Mouse (Mus musculus): ENCODE data around the gene Gm49354. TPM values are rescaled to one million over a fixed set of nuclear protein-coding genes. Genes with fewer than 3 reads are reported as not detected.

Gene Gm49354
- polyA plus RNA-seq, 1 experiment from 2014 or later: not detected

- H3K4me2 ChIP-seq: peak overlapping the region; percentile 81
- peaks cover 10% of the 10 kb centered on the region for H3K36me3 ChIP-seq
- H3K4me1 ChIP-seq (replicated peaks): peaks cover 53% of the 10 kb centered on the region
- H3K4me3 ChIP-seq: peak overlapping the region; percentile 91
- peak overlapping the region; percentile 42 for H3K27ac ChIP-seq (ENCODE audit: poor library complexity, severe bottlenecking)
- H3K27me3 ChIP-seq (replicated peaks): no peaks in the 10 kb centered on the region
- ATAC-seq (ENCODE audit: insufficient number of reproducible peaks, low FRiP score): no peak
- H3K9ac ChIP-seq: peak overlapping the region; percentile 54
- WGBS: 60% methylated on average over 11 of the region's 11 CpGs
- no peaks in the 10 kb centered on the region for H3K9me3 ChIP-seq (replicated peaks)
Measured at GRCm38 (mm10) chr13:59766786-59767515, 15.1 kb downstream of the Gm49354 start.

GRCm38 (mm10) chr13:59762791-59763190, 19.3 kb downstream of the Gm49354 start:
- 82% methylated on average over 7 of the region's 7 CpGs for WGBS
- Histone ChIP-seq H3K27ac (ENCODE audit: poor library complexity, severe bottlenecking) (no peak overlapping the region), H3K4me3 (no peak overlapping the region), H3K4me1 (replicated peaks) (peaks cover 49% of the 10 kb centered on the region), H3K9me3 (replicated peaks) (no peaks in the 10 kb centered on the region), H3K9ac (no peak overlapping the region), H3K27me3 (replicated peaks) (no peaks in the 10 kb centered on the region), H3K4me2 (no peak overlapping the region), H3K36me3 (peaks cover 52% of the 10 kb centered on the region)
- ATAC-seq (ENCODE audit: insufficient number of reproducible peaks, low FRiP score): no peak

- Histone ChIP-seq H3K4me2 (no peak overlapping the region), H3K27me3 (replicated peaks) (no peaks in the 10 kb centered on the region), H3K4me3 (no peak overlapping the region), H3K4me1 (replicated peaks) (peaks cover 22% of the 10 kb centered on the region), H3K27ac (ENCODE audit: poor library complexity, severe bottlenecking) (no peak overlapping the region), H3K9ac (no peak overlapping the region), H3K9me3 (replicated peaks) (no peaks in the 10 kb centered on the region; the same call in 1 of the 2 replicates), H3K36me3 (peaks cover 76% of the 10 kb centered on the region)
- 78% methylated on average over 7 of the region's 7 CpGs for WGBS
- no peak for ATAC-seq (ENCODE audit: insufficient number of reproducible peaks, low FRiP score)
Measured at GRCm38 (mm10) chr13:59756906-59757305, 25.1 kb downstream of the Gm49354 start.

- Histone ChIP-seq H3K27me3 (replicated peaks) (no peaks in the 10 kb centered on the region), H3K9ac (no peak overlapping the region), H3K4me1 (replicated peaks) (0 out of 2 replicates have a peak, but pooled peaks cover 2% of the 10 kb centered on the region), H3K27ac (ENCODE audit: poor library complexity, severe bottlenecking) (no peak overlapping the region), H3K9me3 (replicated peaks) (no peaks in the 10 kb centered on the region; the same call in 1 of the 2 replicates), H3K36me3 (peaks cover 18% of the 10 kb centered on the region), H3K4me3 (no peak overlapping the region), H3K4me2 (no peak overlapping the region)
- 60% methylated on average over 12 of the region's 12 CpGs for WGBS
- no peak for ATAC-seq (ENCODE audit: insufficient number of reproducible peaks, low FRiP score)
Measured at GRCm38 (mm10) chr13:59750310-59750709, 31.7 kb downstream of the Gm49354 start.

- H3K27ac ChIP-seq (ENCODE audit: poor library complexity, severe bottlenecking): no peak within 1 kb of the TSS
- 76% methylated on average over 9 of the region's 9 CpGs for WGBS
- H3K27me3 ChIP-seq (replicated peaks): no peaks in the 10 kb centered on the region
- 0 out of 2 replicates have a peak, but pooled peaks cover 3% of the 10 kb centered on the region for H3K4me1 ChIP-seq (replicated peaks)
- no peak within 1 kb of the TSS for H3K4me2 ChIP-seq
- no peak for ATAC-seq (ENCODE audit: insufficient number of reproducible peaks, low FRiP score)
- H3K9me3 ChIP-seq (replicated peaks): no peaks in the 10 kb centered on the region
- no peak within 1 kb of the TSS for H3K4me3 ChIP-seq
- H3K9ac ChIP-seq: no peak within 1 kb of the TSS
- H3K36me3 ChIP-seq: no peaks in the 10 kb centered on the region
Measured at GRCm38 (mm10) chr13:59746711-59747110, 35.3 kb downstream of the Gm49354 start, which contains the start of gene 1700014D04Rik. Gene 1700014D04Rik (minus strand): TSS chr13:59746752.

- H3K4me1 ChIP-seq (replicated peaks): 0 out of 2 replicates have a peak, but pooled peaks cover 3% of the 10 kb centered on the region
- ATAC-seq (ENCODE audit: insufficient number of reproducible peaks, low FRiP score): 0 out of 2 replicates have a peak, but pooled peaks have one; percentile 34
- no peaks in the 10 kb centered on the region for H3K36me3 ChIP-seq
- no peak overlapping the region for H3K9ac ChIP-seq
- H3K4me2 ChIP-seq: no peak overlapping the region
- H3K27ac ChIP-seq (ENCODE audit: poor library complexity, severe bottlenecking): no peak overlapping the region
- no peak overlapping the region for H3K4me3 ChIP-seq
- 70% methylated on average over 6 of the region's 6 CpGs for WGBS
- H3K9me3 ChIP-seq (replicated peaks): no peaks in the 10 kb centered on the region
- no peaks in the 10 kb centered on the region for H3K27me3 ChIP-seq (replicated peaks)
Measured at GRCm38 (mm10) chr13:59746164-59746563, 35.9 kb downstream of the Gm49354 start.

GRCm38 (mm10) chr13:59745462-59745861, 36.6 kb downstream of the Gm49354 start:
- H3K36me3 ChIP-seq: no peaks in the 10 kb centered on the region
- no peak overlapping the region for H3K9ac ChIP-seq
- H3K9me3 ChIP-seq (replicated peaks): no peaks in the 10 kb centered on the region
- H3K27ac ChIP-seq (ENCODE audit: poor library complexity, severe bottlenecking): no peak overlapping the region
- 72% methylated on average over 6 of the region's 6 CpGs for WGBS
- ATAC-seq (ENCODE audit: insufficient number of reproducible peaks, low FRiP score): no peak
- H3K4me2 ChIP-seq: no peak overlapping the region
- H3K27me3 ChIP-seq (replicated peaks): no peaks in the 10 kb centered on the region
- no peak overlapping the region for H3K4me3 ChIP-seq
- 0 out of 2 replicates have a peak, but pooled peaks cover 3% of the 10 kb centered on the region for H3K4me1 ChIP-seq (replicated peaks)

GRCm38 (mm10) chr13:59741697-59742096, 40.3 kb downstream of the Gm49354 start:
- Histone ChIP-seq H3K4me3 (no peak overlapping the region), H3K9ac (no peak overlapping the region), H3K36me3 (no peaks in the 10 kb centered on the region), H3K4me2 (no peak overlapping the region), H3K4me1 (replicated peaks) (0 out of 2 replicates have a peak, but pooled peaks cover 3% of the 10 kb centered on the region), H3K9me3 (replicated peaks) (no peaks in the 10 kb centered on the region), H3K27me3 (replicated peaks) (no peaks in the 10 kb centered on the region), H3K27ac (ENCODE audit: poor library complexity, severe bottlenecking) (no peak overlapping the region)
- ATAC-seq (ENCODE audit: insufficient number of reproducible peaks, low FRiP score): no peak
- WGBS: 67% methylated on average over 10 of the region's 10 CpGs

- 75% methylated on average over 11 of the region's 11 CpGs for WGBS
Measured at GRCm38 (mm10) chr13:59741096-59741495, 40.9 kb downstream of the Gm49354 start.

GRCm38 (mm10) chr13:59739397-59739796, 42.6 kb downstream of the Gm49354 start:
- no peak for ATAC-seq (ENCODE audit: insufficient number of reproducible peaks, low FRiP score)
- no peak overlapping the region for H3K27ac ChIP-seq (ENCODE audit: poor library complexity, severe bottlenecking)
- WGBS: 83% methylated on average over 4 of the region's 4 CpGs
- H3K27me3 ChIP-seq (replicated peaks): no peaks in the 10 kb centered on the region
- H3K4me1 ChIP-seq (replicated peaks): no peaks in the 10 kb centered on the region
- no peak overlapping the region for H3K4me2 ChIP-seq
- no peak overlapping the region for H3K4me3 ChIP-seq
- H3K36me3 ChIP-seq: no peaks in the 10 kb centered on the region
- H3K9ac ChIP-seq: no peak overlapping the region
- H3K9me3 ChIP-seq (replicated peaks): no peaks in the 10 kb centered on the region

More at GRCm38 (mm10) chr13:59741096-59741495, 40.9 kb downstream of the Gm49354 start:
- H3K36me3 ChIP-seq: no peaks in the 10 kb centered on the region
- no peaks in the 10 kb centered on the region for H3K27me3 ChIP-seq (replicated peaks)
- H3K4me1 ChIP-seq (replicated peaks): 0 out of 2 replicates have a peak, but pooled peaks cover 3% of the 10 kb centered on the region
- no peak overlapping the region for H3K9ac ChIP-seq
- H3K4me2 ChIP-seq: no peak overlapping the region
- no peaks in the 10 kb centered on the region for H3K9me3 ChIP-seq (replicated peaks)
- no peak for ATAC-seq (ENCODE audit: insufficient number of reproducible peaks, low FRiP score)
- H3K27ac ChIP-seq (ENCODE audit: poor library complexity, severe bottlenecking): no peak overlapping the region
- no peak overlapping the region for H3K4me3 ChIP-seq

- 77% methylated on average over 2 of the region's 2 CpGs for WGBS
- no peaks in the 10 kb centered on the region for H3K4me1 ChIP-seq (replicated peaks)
- H3K4me2 ChIP-seq: no peak overlapping the region
- no peaks in the 10 kb centered on the region for H3K36me3 ChIP-seq
- H3K4me3 ChIP-seq: no peak overlapping the region
- H3K9me3 ChIP-seq (replicated peaks): no peaks in the 10 kb centered on the region
- no peaks in the 10 kb centered on the region for H3K27me3 ChIP-seq (replicated peaks)
- H3K27ac ChIP-seq (ENCODE audit: poor library complexity, severe bottlenecking): no peak overlapping the region
- no peak overlapping the region for H3K9ac ChIP-seq
- ATAC-seq (ENCODE audit: insufficient number of reproducible peaks, low FRiP score): peak; percentile 66; the same call in 1 of the 2 replicates
Measured at GRCm38 (mm10) chr13:59738455-59738854, 43.6 kb downstream of the Gm49354 start.

Data from heart, embryonic 12.5 days (tissue).